Mouse (Mus musculus): Measurements from ENCODE around the gene Ckap4. TPM values are rescaled to one million over a fixed set of nuclear protein-coding genes. Genes with fewer than 3 reads are reported as not detected.

Gene Ckap4
- polyA plus RNA-seq, 1 experiment from 2014 or later: 59.2 TPM

- H3K4me1 ChIP-seq (replicated peaks; ENCODE audit: control insufficient read depth, insufficient read depth): peaks cover 4% of the 10 kb centered on the region; the same call in 1 of the 2 replicates
- TF ChIP-seq EP300 (optimal IDR thresholded peaks at IDR 0.05): no peak
- TF ChIP-seq CTCF (IDR thresholded peaks at IDR 0.05; ENCODE audit: low read depth): 0 out of 2 replicates have a peak, but pooled peaks have one; percentile 0
- no peaks in the 10 kb centered on the region for H3K36me3 ChIP-seq (ENCODE audit: control insufficient read depth, insufficient read depth, low read length)
- peak overlapping the region; percentile 85 for H3K4me2 ChIP-seq (replicated peaks; ENCODE audit: low read depth)
- no peaks in the 10 kb centered on the region for H3K27me3 ChIP-seq (ENCODE audit: control insufficient read depth, insufficient read depth, low read length)
- H3K9ac ChIP-seq (ENCODE audit: low read length): peak overlapping the region; percentile 84
- peak overlapping the region; percentile 94 for H3K4me3 ChIP-seq (ENCODE audit: low read depth, low read length)
- peak; percentile 46 for ATAC-seq (ENCODE audit: low FRiP score, low TSS enrichment)
- WGBS: under 1% methylated on average over 38 of the region's 38 CpGs
- DNase-seq (ENCODE audit: low spot score): peak; percentile 78
- H3K9me3 ChIP-seq (ENCODE audit: control insufficient read depth, low read length): no peaks in the 10 kb centered on the region
- peak overlapping the region; percentile 89 for H3K27ac ChIP-seq (replicated peaks)
Observed at GRCm38 (mm10) chr10:84577071-84577727, 43.3 kb upstream of the Ckap4 start.

- TF ChIP-seq CTCF (IDR thresholded peaks at IDR 0.05; ENCODE audit: low read depth) (peak; percentile 27; the same call in 1 of the 2 replicates), EP300 (optimal IDR thresholded peaks at IDR 0.05) (peak; percentile 57)
- H3K27ac ChIP-seq (replicated peaks): peak within 1 kb of the TSS; percentile 89
- no peaks in the 10 kb centered on the region for H3K27me3 ChIP-seq (ENCODE audit: control insufficient read depth, insufficient read depth, low read length)
- peak; percentile 98 for ATAC-seq (ENCODE audit: low FRiP score, low TSS enrichment)
- DNase-seq (ENCODE audit: low spot score): peak; percentile 95
- peak within 1 kb of the TSS; percentile 85 for H3K4me2 ChIP-seq (replicated peaks; ENCODE audit: low read depth)
- peak within 1 kb of the TSS; percentile 84 for H3K9ac ChIP-seq (ENCODE audit: low read length)
- no peaks in the 10 kb centered on the region for H3K36me3 ChIP-seq (ENCODE audit: control insufficient read depth, insufficient read depth, low read length)
- H3K4me3 ChIP-seq (ENCODE audit: low read depth, low read length): peak within 1 kb of the TSS; percentile 94
- WGBS: under 1% methylated on average over 46 of the region's 46 CpGs
- H3K4me1 ChIP-seq (replicated peaks; ENCODE audit: control insufficient read depth, insufficient read depth): peaks cover 4% of the 10 kb centered on the region; the same call in 1 of the 2 replicates
- H3K9me3 ChIP-seq (ENCODE audit: control insufficient read depth, low read length): no peaks in the 10 kb centered on the region
Observed at GRCm38 (mm10) chr10:84576395-84577070, 42.7 kb upstream of the Ckap4 start, which contains the start of gene Tcp11l2. Tcp11l2 (plus strand) TSS chr10:84576626.

GRCm38 (mm10) chr10:84576029-84576394, 42.1 kb upstream of the Ckap4 start:
- peak overlapping the region; percentile 89 for H3K27ac ChIP-seq (replicated peaks)
- H3K9me3 ChIP-seq (ENCODE audit: control insufficient read depth, low read length): no peaks in the 10 kb centered on the region
- H3K4me3 ChIP-seq (ENCODE audit: low read depth, low read length): peak overlapping the region; percentile 94
- no peak for TF ChIP-seq CTCF (IDR thresholded peaks at IDR 0.05; ENCODE audit: low read depth)
- peak; percentile 88 for ATAC-seq (ENCODE audit: low FRiP score, low TSS enrichment)
- under 1% methylated on average over 14 of the region's 14 CpGs for WGBS
- H3K9ac ChIP-seq (ENCODE audit: low read length): peak overlapping the region; percentile 84
- H3K4me2 ChIP-seq (replicated peaks; ENCODE audit: low read depth): peak overlapping the region; percentile 85
- no peak for DNase-seq (ENCODE audit: low spot score)
- peaks cover 4% of the 10 kb centered on the region; the same call in 1 of the 2 replicates for H3K4me1 ChIP-seq (replicated peaks; ENCODE audit: control insufficient read depth, insufficient read depth)
- no peaks in the 10 kb centered on the region for H3K36me3 ChIP-seq (ENCODE audit: control insufficient read depth, insufficient read depth, low read length)
- H3K27me3 ChIP-seq (ENCODE audit: control insufficient read depth, insufficient read depth, low read length): no peaks in the 10 kb centered on the region

GRCm38 (mm10) chr10:84573671-84574420, 40.0 kb upstream of the Ckap4 start:
- TF ChIP-seq EP300 (optimal IDR thresholded peaks at IDR 0.05) (no peak), CTCF (IDR thresholded peaks at IDR 0.05; ENCODE audit: low read depth) (no peak)
- H3K4me3 ChIP-seq (ENCODE audit: low read depth, low read length): no peak overlapping the region
- no peak overlapping the region for H3K9ac ChIP-seq (ENCODE audit: low read length)
- no peak overlapping the region for H3K4me2 ChIP-seq (replicated peaks; ENCODE audit: low read depth)
- no peak overlapping the region for H3K27ac ChIP-seq (replicated peaks)
- no peaks in the 10 kb centered on the region for H3K36me3 ChIP-seq (ENCODE audit: control insufficient read depth, insufficient read depth, low read length)
- no peaks in the 10 kb centered on the region for H3K9me3 ChIP-seq (ENCODE audit: control insufficient read depth, low read length)
- WGBS: 60% methylated on average over 5 of the region's 5 CpGs
- H3K4me1 ChIP-seq (replicated peaks; ENCODE audit: control insufficient read depth, insufficient read depth): peaks cover 4% of the 10 kb centered on the region; the same call in 1 of the 2 replicates
- no peak for ATAC-seq (ENCODE audit: low FRiP score, low TSS enrichment)
- no peak for DNase-seq (ENCODE audit: low spot score)
- H3K27me3 ChIP-seq (ENCODE audit: control insufficient read depth, insufficient read depth, low read length): no peaks in the 10 kb centered on the region

- no peak overlapping the region for H3K9ac ChIP-seq (ENCODE audit: low read length)
- no peaks in the 10 kb centered on the region for H3K9me3 ChIP-seq (ENCODE audit: control insufficient read depth, low read length)
- H3K4me1 ChIP-seq (replicated peaks; ENCODE audit: control insufficient read depth, insufficient read depth): no peaks in the 10 kb centered on the region
- ATAC-seq (ENCODE audit: low FRiP score, low TSS enrichment) (no peak), DNase-seq (ENCODE audit: low spot score) (no peak)
- TF ChIP-seq CTCF (IDR thresholded peaks at IDR 0.05; ENCODE audit: low read depth) (no peak), EP300 (optimal IDR thresholded peaks at IDR 0.05) (no peak)
- H3K4me2 ChIP-seq (replicated peaks; ENCODE audit: low read depth): no peak overlapping the region
- H3K36me3 ChIP-seq (ENCODE audit: control insufficient read depth, insufficient read depth, low read length): no peaks in the 10 kb centered on the region
- H3K27ac ChIP-seq (replicated peaks): no peak overlapping the region
- H3K4me3 ChIP-seq (ENCODE audit: low read depth, low read length): no peak overlapping the region
- no peaks in the 10 kb centered on the region for H3K27me3 ChIP-seq (ENCODE audit: control insufficient read depth, insufficient read depth, low read length)
- WGBS: 74% methylated on average over 10 of the region's 10 CpGs
Observed at GRCm38 (mm10) chr10:84571052-84571639, 37.3 kb upstream of the Ckap4 start.
